Mouse (Mus musculus): Measurements from ENCODE around the gene Cdc26.
A peak's percentile ranks its signal among the peaks of the same experiment; 100 is the strongest.

Gene Cdc26

DNA sequence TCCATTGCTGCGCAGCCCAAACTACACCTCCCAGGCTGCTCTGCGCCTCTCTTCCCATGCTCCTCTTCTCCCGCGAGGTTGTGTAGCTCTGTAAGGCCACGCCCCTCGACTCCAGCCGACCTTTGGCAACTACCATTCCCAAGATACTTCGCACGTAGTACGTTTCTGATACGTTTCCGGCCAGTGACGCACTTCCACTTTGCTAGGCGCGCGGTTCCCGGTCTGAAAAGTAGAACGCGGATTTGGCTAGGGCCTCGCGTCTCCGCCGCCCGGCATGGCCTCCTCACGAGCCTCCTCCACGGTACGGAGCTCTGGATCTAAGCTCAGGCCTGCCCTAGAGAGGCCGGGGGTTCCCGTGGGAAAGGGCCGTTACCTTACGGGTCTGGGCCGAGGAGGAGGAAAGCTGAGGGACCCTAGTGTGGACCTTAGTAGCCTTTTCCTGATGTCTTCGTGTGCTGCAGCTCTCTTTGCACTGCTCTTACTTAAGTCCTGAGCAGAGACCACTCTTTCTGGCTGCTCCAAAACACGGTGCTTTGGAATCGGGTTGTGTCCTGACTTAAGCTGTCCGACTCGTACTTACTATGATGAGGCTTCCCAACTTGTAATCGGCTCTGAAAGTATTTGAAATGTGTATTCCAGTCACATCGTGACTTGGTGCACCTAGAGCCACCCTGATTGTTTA, at the start of gene Cdc26, which contains the start of gene Prpf4:
Gene Cdc26, minus strand, starts transcription at position 42 of the 682 bp plus-strand sequence.
Gene Prpf4, plus strand, starts transcription at position 197 of the 682 bp plus-strand sequence.
- peak; percentile 94 for DNase-seq (ENCODE audit: extremely low spot score)

DNA sequence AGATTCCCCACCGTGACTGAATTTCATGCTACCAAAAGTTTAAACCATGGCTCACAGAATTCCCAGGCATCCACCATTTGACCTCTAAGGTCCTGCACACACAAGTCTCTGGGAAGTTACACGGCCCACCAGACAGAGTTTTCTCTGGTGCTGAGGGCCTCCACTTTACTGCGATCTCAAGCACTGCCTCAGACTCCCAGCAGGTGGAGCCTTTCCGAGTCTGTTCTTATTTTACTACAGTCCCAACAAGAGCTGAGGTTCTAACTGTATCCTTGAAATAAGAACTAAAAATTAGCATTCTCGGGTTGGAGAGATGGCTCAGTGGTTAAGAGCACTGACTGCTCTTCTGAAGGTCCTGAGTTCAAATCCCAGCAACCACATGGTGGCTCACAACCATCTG, 46.6 kb upstream of the Cdc26 start:
- DNase-seq (ENCODE audit: extremely low spot score), result peak; percentile 20

DNA sequence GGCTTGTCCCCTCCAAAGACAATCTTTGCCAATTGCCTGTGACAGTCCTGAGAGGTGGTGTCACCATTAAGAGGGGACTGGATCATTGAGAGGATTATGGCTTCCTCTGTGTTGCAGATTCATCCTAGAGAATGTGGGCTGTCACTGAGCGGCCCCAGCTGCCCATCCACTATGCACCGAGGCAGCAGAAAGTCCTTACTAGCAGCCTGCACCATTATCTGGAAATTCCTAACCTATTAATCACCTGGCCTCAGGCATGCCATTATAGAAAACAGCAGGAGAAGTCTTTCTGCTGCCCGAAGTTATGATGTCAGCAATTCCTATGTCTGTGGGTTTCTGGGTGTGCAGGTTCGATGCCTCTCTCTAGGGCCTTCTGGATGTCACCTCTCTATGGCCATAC, 32.5 kb upstream of the Cdc26 start:
- no peak for DNase-seq (ENCODE audit: extremely low spot score)

DNA sequence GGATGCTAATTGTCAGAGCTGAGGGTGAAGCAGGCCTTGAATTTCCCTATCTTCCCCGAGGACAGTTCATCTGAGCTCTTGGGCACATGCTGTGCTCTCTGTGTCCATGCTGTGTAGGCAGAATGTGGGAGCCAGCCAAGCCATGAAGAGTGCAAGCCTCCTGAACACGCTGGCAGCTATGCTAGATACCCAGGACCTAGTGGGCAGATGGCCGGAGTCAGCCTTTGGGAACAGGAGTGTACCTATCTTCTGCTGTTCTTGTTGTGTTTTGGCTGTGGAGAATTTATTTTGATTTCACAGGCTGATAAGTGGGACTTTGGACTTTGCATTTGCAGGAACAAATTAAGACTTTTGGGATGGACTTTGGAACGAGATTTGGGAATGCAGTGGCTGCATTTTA, 32.1 kb upstream of the Cdc26 start:
- no peak for DNase-seq (ENCODE audit: extremely low spot score)

DNA sequence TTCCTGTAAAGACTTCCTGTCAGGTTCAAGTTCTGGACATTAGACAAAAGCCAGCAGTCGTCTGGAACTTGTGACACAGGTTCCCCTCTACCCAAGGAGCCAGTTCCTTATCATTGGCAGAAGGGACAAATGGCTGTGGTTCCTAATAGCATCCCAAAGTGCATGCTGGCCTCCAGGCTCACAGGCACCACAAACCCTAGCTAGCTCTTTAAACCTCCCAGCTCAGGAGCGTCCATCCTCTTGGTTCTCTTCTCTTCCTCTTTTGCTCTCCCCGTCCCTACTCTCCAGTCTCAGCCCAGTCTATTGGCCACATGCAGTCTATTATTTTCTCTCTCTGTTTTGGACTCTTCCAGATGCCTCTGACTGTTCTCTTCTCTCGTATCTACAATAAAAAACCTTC, 31.4 kb upstream of the Cdc26 start:
- DNase-seq (ENCODE audit: extremely low spot score), result no peak

DNA sequence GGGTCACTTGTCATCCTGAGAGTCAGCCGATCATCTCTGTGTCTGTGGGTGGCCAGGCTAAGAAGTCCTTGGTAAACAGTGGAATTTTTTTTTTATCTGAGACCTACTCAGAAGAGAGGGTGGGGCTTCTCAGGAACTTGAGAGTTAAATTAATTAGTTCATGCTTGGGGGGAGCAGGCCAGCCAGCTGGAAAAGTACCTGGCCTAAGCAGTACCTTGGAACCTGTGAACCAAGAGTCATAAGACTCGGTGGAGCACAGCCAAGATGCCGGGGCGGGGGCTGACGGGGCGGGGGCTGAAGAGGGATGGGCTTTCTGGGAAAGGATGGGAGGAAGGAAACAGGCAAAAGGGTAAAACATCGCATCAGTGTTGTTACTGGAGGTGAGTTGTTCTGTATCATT, 29.4 kb upstream of the Cdc26 start:
- no peak for DNase-seq (ENCODE audit: extremely low spot score)

DNA sequence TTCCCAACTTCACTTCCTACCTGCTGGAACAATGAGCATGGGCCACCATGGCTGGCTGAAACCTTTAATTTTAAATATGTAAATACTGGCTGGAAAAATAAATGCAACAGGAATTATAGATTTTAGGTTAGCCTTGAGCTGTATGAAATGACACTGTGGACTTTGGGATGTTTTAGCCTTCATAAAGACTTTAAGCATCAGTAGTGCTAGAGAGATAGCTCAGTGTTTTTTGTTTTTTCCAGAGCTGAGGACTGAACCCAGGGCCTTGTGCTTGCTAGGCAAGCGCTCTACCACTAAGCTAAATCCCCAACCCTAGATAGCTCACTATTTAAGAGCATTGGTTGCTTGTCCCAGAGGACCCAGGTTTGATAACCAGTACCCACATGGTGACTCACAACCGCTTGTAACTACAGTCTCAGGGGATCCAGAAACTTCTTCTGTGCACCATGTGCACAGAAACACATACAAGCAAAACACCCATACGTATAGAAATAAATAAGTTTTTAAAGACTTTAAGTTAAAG, 28.9 kb upstream of the Cdc26 start:
- no peak for DNase-seq (ENCODE audit: extremely low spot score)

DNA sequence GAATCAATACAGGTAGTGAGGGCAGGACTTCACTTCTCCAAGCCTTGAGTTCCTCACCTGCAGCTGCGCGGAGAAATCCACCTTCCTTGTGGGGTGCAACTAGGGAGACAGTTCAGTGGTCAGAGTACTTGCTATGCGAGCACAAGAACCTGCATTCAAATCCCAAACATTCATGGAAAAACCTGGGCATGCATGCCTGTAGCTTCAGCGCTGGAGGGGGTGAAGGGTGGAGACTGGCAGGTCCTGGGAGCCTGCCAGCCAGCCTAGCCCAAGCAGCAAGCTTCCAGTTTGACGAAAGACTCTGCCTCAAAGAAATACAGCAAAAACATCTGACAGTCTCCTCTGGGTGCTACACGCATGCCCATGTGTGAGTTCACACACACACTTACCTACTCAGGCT, 26.6 kb upstream of the Cdc26 start, which contains the start of gene Rnf183:
Gene Rnf183, minus strand, starts transcription at position 172 of the 400 bp plus-strand sequence.
- no peak for DNase-seq (ENCODE audit: extremely low spot score)

DNA sequence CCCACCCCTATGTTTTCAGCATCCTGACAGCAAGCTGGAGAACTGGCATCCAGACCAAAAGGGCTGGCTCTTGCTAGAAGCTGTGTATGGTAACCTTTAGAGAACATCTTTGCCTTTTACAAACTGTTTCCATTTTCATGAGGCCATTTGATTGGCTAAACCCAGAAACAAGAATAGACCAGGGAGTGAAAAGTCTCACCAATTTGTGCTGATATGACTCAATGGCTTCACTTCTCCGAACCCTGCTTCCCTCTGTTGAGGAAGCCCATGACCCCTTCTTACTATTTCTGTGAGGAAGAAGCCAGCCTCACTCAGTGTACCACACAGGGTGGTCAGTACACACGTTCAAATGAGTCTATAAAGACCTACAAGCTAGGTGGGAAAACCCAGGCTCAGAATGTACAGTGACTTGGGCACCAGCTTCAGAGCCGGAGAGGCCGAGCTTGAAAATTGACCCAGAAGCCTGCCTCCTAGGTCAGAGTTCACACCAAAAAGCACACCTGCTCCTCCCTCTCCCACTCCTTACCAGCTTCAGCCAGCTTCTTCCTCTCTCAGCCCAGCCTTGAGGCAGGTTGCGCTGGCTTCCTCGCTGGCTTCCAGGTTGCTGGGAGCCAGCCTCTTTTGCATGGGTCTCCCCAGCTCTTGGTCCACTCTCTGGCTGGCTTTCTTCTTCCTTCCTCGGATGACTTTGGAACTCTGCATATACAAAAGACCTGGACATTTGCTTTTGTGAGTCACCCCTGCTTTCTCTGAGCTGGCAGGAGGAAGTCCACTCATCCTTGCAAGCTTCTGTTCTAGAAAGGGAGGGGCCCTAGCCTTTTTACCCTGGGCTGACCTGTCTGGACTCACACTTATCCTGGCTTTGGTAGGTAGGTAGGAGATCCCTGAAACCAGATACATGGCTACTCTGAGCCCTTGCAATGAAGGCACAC, 25.8 kb upstream of the Cdc26 start:
- no peak for DNase-seq (ENCODE audit: extremely low spot score)

DNA sequence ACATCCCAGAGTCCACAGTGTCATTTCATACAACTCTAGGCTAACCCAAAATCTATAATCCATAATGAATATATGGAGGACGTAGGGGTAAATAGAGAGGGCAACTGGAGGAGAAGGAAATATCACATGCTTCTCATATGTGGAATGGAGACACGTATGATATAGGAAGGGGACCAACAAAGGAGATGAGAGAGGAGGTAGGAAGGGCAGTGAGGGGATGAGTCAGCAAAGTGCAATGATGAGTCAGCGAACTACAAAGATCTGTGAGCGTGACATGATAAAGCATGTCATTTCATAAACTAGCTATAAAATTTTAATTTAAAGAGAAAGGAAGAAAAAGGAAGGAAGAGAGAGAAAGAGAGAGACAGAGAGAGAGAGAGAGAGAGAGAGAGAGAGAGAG, 23.1 kb upstream of the Cdc26 start:
- no peak for DNase-seq (ENCODE audit: extremely low spot score)

DNA sequence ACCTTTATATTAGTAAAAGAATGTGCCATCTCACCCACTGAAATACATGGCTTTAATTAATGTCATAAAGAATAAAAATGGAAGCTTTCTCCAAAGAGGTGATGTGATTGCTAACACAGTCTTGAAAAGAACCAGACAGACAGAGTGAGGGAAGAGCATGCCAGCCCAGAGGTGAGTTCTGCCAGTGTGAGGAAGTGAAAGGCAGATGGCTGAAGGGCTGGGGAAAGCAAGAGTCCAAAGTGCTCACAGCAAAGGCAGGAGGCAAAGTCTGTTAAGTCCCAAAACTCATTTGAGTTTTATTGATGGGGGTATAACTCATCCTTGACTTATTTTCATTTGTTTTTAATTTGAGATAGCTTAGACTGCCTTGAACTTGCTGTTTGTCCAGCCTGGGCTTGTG, 22.2 kb upstream of the Cdc26 start:
- no peak for DNase-seq (ENCODE audit: extremely low spot score)

DNA sequence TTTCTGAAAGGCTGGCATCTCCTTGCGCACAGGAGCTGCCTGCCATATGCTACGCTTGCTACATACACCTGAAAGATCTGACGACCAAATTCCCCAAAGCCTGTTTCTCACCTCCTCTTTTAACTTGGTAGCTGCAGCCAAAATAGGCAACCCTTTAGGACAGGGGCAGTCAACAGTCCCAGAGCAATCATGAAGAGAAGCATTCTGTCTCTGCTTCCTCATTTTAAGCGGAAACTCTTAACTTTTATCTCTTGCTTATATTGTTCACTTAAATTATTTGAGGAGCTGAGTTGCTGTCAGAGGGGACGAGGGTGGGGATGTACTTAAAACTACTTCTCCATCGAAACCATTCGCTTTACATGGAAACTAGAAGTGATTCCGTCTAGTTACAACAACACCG, 21.2 kb upstream of the Cdc26 start:
- DNase-seq (ENCODE audit: extremely low spot score), result no peak

DNA sequence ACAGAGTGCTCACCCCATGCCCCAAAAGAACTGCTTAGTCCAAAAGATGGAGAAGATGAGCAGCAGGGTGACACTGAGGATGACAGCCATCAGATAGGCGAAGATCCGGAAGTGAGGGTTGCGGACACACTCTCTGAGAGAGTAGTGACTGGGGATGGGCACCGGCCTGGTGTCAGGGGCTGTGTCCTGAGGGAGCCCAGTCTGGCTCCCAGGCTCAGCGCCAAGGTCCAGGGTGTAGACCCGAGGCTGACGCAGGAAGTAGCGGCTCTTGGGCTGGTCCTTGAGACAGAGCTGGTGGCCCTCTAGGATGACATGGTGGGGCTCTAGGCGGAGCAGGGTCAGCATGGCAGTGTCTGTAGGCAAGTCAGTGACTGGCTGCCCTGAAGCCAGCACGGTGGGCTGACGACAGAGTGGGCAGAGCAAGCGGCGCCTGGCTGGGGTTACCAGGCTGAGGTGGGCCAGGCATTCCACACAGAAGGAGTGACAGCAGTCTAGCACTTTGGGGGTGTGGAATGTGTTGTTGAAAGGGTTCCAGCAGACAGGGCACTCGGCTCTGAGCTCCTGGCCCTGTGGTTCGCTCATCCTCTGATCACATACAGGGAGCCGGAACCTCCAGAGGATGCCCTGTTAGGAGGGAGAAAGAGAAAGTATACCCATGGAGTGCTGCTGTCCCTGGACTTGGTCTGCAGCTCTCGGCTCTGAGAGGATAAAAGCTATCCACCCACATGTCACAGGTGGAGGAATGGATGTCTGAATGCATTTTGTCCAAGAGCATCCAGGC, 19.7 kb upstream of the Cdc26 start:
- no peak for DNase-seq (ENCODE audit: extremely low spot score)

DNA sequence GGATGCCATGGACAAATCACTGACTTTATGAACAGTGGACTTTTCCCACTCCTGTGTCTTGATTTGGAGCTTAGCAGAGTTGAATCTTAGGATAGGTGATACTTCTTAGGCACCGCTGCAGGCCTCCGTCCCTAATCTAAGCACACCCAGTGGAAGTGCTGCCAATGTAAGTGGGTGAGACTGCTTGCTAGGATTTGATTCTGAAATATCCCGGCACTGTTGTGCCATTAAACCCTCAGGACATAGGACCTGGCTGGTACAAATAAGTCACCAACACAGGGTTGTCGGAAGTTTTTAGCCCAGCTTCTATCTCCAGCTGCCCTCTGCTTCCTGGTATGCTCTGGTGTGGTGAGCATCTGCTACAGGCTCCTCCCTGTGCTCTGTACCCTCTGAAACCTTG, 17.4 kb upstream of the Cdc26 start:
- DNase-seq (ENCODE audit: extremely low spot score), result no peak

DNA sequence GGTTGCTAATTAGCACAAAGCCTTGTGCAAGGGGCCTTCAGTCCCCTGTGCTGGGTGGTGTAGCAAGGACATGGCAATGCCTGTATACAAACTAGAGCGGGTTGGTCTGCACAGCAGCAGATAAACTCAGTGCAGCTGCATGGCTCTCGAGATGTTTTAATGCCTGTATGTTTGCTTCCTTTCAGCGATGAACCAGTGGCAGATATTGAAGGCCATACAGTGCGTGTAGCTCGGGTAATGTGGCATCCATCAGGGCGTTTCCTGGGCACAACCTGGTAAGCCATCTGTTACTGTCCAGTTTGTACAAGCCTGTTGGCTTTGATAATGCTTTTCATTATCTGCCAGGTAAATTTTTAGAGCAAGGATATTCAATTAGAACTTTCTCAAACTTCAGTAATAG, 10.6 kb upstream of the Cdc26 start:
- DNase-seq (ENCODE audit: extremely low spot score), result no peak

DNA sequence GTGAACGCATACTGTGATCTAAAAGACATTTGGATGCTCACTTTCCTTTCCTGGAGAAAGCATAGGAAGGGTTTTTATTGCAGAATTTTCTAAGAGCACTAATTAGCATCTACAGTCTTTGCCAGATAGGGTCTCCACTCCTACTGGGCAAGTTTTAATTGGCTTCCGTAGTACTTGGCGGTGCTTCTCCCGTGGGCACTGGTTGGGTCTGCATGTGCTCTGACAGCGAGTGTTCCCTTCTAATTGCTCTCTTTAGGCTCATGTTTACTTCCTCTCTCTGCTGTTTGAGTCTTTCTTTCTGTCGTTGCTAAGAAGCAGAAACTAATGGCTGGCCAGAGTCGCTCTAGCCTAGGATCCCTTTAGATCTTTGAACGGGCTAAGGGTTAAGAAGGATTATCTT, 10.0 kb upstream of the Cdc26 start:
- DNase-seq (ENCODE audit: extremely low spot score), result no peak

DNA sequence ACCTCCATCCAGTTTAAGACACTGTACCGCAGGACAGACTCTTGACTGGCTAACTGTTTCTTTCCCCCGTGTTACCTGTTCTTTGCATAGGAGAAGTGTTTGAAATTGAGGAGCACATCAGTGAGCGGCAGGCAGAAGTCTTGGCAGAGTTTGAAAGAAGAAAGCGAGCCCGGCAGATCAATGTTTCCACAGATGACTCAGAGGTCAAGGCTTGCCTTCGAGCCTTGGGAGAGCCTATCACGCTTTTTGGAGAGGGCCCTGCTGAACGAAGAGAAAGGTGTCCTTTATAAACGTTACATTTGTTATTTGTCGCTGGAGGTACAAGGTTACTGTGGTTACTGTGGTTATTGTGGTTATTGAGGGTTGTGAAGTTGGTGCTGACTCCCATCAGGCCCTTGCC, 3.2 kb upstream of the Cdc26 start:
- DNase-seq (ENCODE audit: extremely low spot score), result no peak

DNA sequence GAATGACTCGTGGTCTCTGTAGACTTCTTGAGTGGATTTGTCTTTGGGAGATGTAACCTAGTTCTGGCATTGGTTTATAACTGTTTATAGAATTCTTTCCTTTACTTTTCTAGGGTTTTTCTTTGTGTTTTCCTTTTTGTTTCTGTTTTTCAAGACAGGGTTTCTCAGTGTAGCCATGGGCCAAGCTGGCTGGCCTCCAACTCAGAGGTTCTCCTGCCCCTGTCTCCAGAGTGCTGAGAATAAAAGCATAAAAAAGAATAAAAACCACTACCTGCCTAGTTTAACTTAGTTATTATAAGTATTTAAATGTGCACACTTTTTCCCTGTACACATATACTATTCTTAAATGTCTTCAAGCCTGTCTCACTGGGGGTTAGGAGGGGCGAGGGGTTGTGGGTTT, 1.9 kb upstream of the Cdc26 start:
- DNase-seq (ENCODE audit: extremely low spot score), result no peak

DNA sequence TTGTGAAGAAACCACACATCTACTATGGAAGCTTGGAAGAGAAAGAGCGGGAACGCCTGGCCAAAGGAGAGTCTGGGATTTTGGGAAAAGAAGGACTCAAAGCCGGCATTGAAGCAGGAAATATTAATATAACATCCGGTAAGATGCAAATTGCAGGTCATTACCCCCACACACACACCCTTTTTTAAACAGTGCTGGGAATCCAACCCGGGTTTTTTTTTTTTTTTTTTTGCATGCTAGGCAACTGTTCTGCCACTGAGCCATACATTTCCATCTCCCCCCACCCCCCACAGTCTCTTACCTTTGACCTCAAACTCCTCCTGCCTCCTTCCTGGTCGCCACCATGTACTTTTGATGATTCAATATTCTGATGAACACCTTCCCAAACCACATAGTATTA, 1.2 kb upstream of the Cdc26 start:
- DNase-seq (ENCODE audit: extremely low spot score), result no peak

DNA sequence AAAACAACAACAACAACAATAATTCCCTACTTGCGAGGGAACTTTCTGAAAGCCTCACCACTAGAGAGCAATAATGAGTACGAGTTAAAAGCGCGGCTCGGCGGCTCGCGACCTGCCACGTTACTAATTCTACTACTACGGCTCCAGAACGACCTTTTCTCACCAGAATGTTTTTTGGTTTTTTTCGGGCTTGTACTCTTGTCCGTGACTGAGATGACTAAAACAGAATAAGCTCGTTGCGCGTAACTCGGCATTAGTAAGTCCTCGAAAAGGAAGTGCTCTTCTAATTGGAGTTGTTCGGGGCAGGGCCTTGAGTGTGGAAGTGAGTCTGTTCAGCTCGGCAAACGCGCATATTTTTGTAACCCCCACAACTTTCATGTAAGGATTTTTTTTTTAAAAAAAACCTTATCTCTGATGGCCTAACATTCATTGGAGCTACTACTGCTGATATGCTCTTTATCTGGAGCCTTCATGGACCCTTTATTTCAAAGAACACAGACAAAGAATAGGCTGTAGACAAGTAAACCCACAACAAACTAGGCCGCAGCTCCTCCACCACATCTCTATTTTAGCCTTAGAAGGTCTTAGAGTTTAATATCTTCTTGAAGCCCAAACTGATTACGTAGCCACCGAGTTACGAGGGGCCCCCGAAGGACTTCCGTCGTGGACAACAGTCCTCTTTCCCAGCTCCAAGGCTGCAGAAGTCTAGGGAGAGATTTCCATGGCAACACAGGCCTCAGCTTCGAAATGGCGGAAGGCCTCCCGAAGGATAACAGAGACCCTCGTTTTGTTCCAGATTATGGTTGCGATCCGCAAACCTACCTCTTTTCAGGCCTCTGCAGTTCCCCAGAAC, 486 bp downstream of the Cdc26 start:
- peak; percentile 79 for DNase-seq (ENCODE audit: extremely low spot score)

DNA sequence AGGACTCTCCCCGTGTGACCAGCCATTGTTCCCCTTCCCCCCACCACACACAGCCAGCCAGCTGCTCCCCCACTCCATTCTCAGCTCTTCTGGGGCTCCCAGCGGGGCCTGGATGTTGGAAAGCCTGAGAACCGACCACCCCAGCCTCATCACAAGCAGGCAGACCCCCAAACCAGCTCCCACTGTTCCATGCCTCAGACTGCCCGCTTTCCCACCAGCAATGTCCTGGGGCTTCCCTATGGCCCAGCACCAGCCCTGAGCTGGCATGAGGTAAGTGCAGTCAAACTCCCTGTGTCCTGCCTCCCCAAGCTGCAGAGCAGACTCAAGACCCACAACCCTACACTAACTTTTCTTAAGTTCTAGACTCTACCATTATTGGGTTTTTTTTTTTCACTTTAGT, 2.3 kb downstream of the Cdc26 start:
- no peak for DNase-seq (ENCODE audit: extremely low spot score)
